Mouse (Mus musculus) splenic B cell, adult 2 months (primary cell): ENCODE data around the gene Npas2.

ENCODE experiments used
- DNase-seq: peaks from one replicate; pipeline ENCODE4 v3.0.0-alpha.2; 2011; ENCODE audit warnings: low read depth, low spot score
- H3K27me3 ChIP-seq: 2 replicates; pipeline ENCODE4 v1.6.1; 2012; ENCODE audit warnings: mild to moderate bottlenecking, low read length, moderate library complexity, mixed read lengths; ENCODE audit not compliant: control insufficient read depth, poor library complexity, insufficient read depth, severe bottlenecking
- H3K36me3 ChIP-seq: 2 replicates; pipeline ENCODE4 v1.6.1; 2012; ENCODE audit warnings: mild to moderate bottlenecking, low read length, moderate library complexity, mixed read lengths; ENCODE audit not compliant: control insufficient read depth, poor library complexity, insufficient read depth, severe bottlenecking

Gene Npas2

DNA sequence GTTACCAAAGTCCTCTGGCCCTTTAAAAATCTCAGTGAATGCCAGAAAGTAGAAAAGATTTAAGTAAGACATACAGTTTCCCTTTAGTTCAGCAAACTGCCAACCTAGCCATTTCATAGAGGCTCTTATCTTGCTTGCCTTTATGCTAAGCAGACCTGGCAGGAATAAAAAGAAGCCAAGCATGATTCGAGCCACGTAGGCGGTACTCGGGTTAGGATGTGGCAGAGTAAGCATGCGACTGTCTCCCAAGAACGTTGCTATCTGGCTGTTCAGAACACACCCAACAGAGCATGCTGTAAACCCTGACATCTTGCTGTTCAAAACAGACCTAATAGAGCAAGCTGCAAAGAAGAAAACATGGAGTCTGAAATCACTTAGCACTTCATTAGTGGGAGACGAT is 125.3 kb downstream of the Npas2 start:
- Histone ChIP-seq H3K36me3 (no peaks in the 10 kb centered on the region), H3K27me3 (no peaks in the 10 kb centered on the region)
- no peak for DNase-seq

DNA sequence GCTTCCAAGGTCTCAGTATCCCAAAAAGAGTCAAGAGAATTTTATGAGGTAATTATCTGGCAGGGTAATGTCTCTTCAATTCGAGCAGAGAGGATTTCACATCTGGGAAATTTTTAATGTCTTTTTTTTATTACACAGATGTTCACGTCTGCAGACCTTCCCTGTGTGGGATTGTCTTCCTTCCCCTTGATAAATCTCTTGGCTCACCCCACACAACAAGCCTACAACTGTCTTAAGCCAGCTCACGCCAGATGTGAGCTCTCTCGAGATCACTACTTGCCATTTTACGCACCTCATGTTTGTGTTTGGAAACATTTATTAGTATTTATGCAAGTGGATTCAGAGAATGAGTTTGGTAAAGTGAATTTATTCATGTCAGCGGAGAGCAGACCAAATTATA is 128.4 kb downstream of the Npas2 start:
- Histone ChIP-seq H3K27me3 (no peaks in the 10 kb centered on the region), H3K36me3 (no peaks in the 10 kb centered on the region)
- DNase-seq: no peak

DNA sequence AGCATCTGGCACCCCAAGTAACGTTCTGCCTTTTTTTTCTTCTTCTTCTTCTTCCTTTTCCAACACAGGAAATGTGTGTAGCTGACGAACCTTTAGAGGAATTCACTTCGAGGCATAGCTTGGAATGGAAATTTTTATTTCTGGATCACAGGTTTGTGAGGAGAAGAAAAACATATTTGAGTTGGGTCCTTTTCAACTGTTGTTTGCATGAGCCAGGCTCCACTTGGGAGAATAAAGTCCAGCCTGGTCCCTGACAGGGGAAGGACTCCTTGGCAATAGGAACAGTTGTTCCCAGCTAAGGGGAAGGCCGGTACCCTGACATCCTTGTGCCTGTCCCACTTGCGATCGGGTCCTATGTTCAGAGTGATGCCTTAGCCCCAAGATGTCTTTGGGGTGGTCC is 131.7 kb downstream of the Npas2 start:
- DNase-seq: no peak
- H3K27me3 ChIP-seq: no peaks in the 10 kb centered on the region
- H3K36me3 ChIP-seq: no peaks in the 10 kb centered on the region

- DNase-seq: no peak
- H3K27me3 ChIP-seq: no peaks in the 10 kb centered on the region
- no peaks in the 10 kb centered on the region for H3K36me3 ChIP-seq
Observed at GRCm38 (mm10) chr1:39327546-39327945, 134.0 kb downstream of the Npas2 start.

GRCm38 (mm10) chr1:39330857-39331594 is 137.5 kb downstream of the Npas2 start:
- Histone ChIP-seq H3K36me3 (no peaks in the 10 kb centered on the region), H3K27me3 (no peaks in the 10 kb centered on the region)
- DNase-seq: no peak

- H3K27me3 ChIP-seq: no peaks in the 10 kb centered on the region
- H3K36me3 ChIP-seq: no peaks in the 10 kb centered on the region
- no peak for DNase-seq
Observed at GRCm38 (mm10) chr1:39332456-39332855, 138.9 kb downstream of the Npas2 start.

DNA sequence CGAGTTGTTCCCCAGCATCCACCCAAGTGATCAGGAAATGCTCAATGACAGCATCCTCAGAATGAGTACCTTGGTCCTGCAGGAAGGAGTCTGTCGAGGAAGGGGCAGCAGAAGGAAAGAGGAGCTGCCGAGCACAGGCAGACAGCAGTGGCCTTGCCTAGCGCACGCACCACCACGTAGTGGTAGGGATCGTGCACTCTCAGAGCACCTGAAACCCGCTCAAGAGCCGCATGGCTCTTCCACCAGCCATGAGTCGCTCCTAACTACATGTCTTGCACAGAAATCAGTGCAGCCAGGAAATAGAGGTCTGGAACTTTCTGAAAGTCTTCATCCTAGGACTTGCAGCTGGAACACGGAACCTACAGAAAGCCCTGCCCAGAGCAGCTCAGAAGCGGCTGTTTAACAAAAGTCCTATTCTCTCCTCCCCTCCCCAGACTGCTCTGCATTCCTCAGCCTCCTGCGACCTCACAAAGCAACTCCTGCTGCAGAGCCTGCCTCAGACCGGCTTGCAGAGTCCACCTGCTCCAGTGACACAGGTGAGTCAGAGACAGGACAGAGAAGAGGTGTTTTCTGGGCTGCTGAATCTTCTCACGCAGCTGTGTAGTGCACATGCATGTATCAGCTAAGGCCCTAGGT is 142.1 kb downstream of the Npas2 start:
- Histone ChIP-seq H3K27me3 (no peaks in the 10 kb centered on the region), H3K36me3 (no peaks in the 10 kb centered on the region)
- DNase-seq: no peak

DNA sequence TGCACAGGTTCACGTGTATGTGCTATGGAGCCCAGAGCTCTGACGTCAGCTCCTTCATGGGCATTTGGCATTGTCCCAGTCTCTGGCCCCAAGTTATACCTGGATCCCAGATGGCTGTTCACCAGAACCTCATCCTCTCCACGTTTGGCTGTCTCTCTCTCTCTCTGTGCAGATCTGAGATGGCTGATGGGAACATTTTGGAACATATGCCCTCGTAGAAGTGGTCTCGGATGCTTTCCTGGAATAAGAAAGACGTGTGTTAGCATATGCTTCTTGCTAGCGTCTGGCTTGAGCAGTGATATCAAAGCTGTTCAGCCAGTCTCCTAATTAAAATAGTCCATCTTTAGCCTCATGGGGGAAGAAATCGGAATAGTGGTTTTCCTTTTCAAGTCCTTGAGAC is 143.3 kb downstream of the Npas2 start:
- DNase-seq: no peak
- Histone ChIP-seq H3K27me3 (no peaks in the 10 kb centered on the region), H3K36me3 (no peaks in the 10 kb centered on the region)

DNA sequence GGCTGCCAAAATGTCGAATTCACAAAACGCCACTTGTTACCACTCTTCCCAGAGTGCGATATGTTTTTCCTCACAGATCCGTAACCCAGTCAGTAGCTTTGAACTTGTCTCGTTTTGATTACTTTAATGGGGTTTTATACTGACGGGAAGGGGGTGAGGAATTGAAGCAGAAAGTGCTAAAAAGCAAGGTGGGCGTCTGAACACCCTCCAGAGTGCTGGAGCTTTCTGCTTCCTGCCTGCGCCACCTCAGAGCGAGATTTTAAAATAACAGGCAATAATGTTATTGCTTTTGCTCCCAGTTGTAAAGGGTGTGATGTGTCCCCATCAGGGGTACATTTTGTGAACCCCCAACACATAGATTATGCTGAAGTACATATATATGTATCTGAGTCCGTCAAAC is 145.3 kb downstream of the Npas2 start:
- Histone ChIP-seq H3K27me3 (no peaks in the 10 kb centered on the region), H3K36me3 (no peaks in the 10 kb centered on the region)
- DNase-seq: no peak

GRCm38 (mm10) chr1:39339455-39339854 is 145.9 kb downstream of the Npas2 start:
- Histone ChIP-seq H3K27me3 (no peaks in the 10 kb centered on the region), H3K36me3 (no peaks in the 10 kb centered on the region)
- DNase-seq: no peak

- no peaks in the 10 kb centered on the region for H3K36me3 ChIP-seq
- no peak for DNase-seq
- no peaks in the 10 kb centered on the region for H3K27me3 ChIP-seq
Observed at GRCm38 (mm10) chr1:39340156-39340555, 146.6 kb downstream of the Npas2 start.

- Histone ChIP-seq H3K27me3 (no peaks in the 10 kb centered on the region), H3K36me3 (no peaks in the 10 kb centered on the region)
- peak; percentile 49 for DNase-seq
Observed at GRCm38 (mm10) chr1:39340647-39341046, 147.1 kb downstream of the Npas2 start.

DNA sequence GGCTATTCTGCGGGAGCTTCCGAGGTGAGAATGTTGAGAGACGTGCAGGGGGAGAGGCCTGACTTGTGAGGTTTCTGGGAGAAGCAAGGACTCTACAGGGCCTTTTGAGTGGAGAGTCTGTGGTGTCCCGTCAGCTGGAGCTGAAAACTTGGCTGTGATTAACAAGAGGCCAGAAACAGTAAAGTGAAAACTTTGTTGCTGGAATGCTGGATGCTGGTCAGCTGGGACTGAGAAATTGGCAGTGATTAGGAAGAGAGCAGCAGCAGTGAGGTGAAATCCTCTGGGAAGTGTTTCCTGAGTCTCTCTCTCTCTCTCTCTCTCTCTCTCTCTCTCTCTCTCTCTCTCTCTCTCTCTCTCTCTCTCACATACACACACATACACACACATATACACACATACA is 148.3 kb downstream of the Npas2 start:
- H3K36me3 ChIP-seq: no peaks in the 10 kb centered on the region
- DNase-seq: no peak
- H3K27me3 ChIP-seq: no peaks in the 10 kb centered on the region

DNA sequence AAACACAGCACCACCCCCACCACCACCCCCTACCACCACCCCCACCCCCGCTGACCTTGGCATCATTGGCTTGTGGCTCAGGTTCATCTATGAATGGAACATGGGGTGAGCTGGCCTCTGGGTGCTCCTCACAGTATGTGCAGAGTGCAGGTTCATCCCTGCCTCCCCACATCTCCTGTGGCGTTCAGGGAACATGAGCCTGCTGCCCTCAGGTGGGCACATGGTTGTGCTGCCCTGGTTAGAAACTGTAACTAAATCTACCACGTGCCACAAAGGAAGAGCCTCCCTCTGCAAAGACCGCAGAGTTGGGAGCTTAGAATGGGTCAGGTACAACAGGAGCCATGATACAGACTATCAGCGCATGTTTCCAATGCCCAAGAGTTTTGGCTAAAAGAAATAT is 149.7 kb downstream of the Npas2 start:
- DNase-seq: no peak
- H3K27me3 ChIP-seq: no peaks in the 10 kb centered on the region

GRCm38 (mm10) chr1:39344981-39345600 is 151.6 kb downstream of the Npas2 start:
- H3K36me3 ChIP-seq: no peaks in the 10 kb centered on the region
- DNase-seq: no peak
- H3K27me3 ChIP-seq: no peaks in the 10 kb centered on the region

More for the DNA sequence above, 149.7 kb downstream of the Npas2 start:
- no peaks in the 10 kb centered on the region for H3K36me3 ChIP-seq
